Mouse (Mus musculus): ENCODE measurements around the gene Tra2a. TPM values are rescaled to one million over a fixed set of nuclear protein-coding genes. Genes with fewer than 3 reads are reported as not detected.
"Not testable (repeated sequence)": the region's sequence is repeated elsewhere in the genome, so short reads cannot be mapped to it uniquely, and the experiment has no call there.

The Tra2a gene
- polyA plus RNA-seq, 1 experiment from 2014 or later = 121 TPM

DNA sequence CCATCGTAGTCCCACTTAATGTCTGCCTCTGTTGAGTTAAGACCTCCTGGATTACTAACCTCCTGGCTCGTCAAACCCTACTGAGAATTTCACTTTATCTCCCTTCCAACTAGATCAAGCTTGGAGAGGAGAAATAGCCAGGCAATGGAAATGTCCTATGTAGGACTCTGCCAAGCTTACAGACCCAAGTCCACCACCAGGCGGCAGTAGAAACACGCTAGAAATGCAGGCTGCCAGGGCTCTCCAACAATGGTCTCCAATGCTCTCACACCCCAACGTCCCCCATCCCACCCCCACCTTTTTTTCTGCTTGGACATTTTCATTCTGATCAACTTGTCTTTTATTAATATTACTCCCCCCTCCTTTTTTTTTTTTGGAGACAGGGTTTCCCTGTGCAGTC is 5.4 kb upstream of the Tra2a start:
- 27% methylated on average over 5 of the region's 5 CpGs for WGBS
- ATAC-seq (ENCODE audit: low FRiP score, low TSS enrichment) = no peak

DNA sequence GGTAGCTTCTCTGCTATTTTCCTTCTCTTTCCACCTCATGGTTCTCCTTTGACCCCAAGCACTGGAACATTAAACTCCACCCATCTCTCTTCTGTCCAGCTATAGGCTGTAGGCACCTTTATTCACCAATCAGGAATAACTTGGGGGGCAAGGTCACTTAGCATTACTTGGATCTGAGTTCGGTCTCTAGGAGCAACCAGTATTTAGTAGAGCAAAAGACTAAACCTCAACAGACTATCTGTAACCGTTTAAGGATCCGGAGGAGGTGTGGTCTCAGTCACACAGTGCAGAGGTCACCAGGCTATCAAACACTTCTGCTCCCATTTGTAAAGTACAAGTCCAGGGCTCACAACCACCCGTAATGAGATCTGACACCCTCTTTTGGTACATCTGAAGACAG is 3.9 kb upstream of the Tra2a start:
- WGBS = 48% methylated on average over 4 of the region's 4 CpGs
- no peak overlapping the region for H3K4me2 ChIP-seq (replicated peaks; ENCODE audit: low read depth, low read length)
- ATAC-seq (ENCODE audit: low FRiP score, low TSS enrichment) = no peak

More for the DNA sequence above, 5.4 kb upstream of the Tra2a start:
- no peaks in the 10 kb centered on the region for H3K9me3 ChIP-seq (ENCODE audit: low read length)
- H3K4me3 ChIP-seq (ENCODE audit: low read length) = no peak overlapping the region
- H3K27ac ChIP-seq (ENCODE audit: low read length) = no peak overlapping the region
- no peaks in the 10 kb centered on the region for H3K4me1 ChIP-seq (ENCODE audit: insufficient read depth, low read length)
- H3K27me3 ChIP-seq (ENCODE audit: insufficient read depth, low read length) = no peaks in the 10 kb centered on the region
- H3K36me3 ChIP-seq (ENCODE audit: insufficient read depth, low read length) = no peaks in the 10 kb centered on the region
- H3K4me2 ChIP-seq (replicated peaks; ENCODE audit: low read depth, low read length) = no peak overlapping the region
- no peak overlapping the region for H3K9ac ChIP-seq (replicated peaks; ENCODE audit: low read length)

DNA sequence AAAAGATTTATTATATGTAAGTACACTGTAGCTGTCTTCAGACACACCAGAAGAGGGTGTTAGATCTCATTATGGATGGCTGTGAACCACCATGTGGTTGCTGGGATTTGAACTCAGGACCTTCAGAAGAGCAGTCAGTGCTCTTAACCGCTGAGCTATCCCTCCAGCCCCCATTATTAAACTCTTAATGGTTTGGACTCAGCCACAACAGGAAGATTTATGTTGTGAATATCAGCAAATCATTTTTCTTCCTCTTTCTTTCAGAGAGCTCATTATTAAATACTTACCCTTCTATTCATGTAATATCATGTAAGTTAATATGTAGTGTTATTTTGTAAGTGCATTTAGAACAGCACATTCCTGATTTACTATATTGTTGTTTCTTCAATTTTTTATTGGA is 1.4 kb upstream of the Tra2a start:
- WGBS = 96% methylated on average over 1 of the region's 1 CpGs
- H3K4me2 ChIP-seq (replicated peaks; ENCODE audit: low read depth, low read length); H3K27me3 ChIP-seq (ENCODE audit: insufficient read depth, low read length); H3K27ac ChIP-seq (ENCODE audit: low read length); H3K9me3 ChIP-seq (ENCODE audit: low read length); H3K4me3 ChIP-seq (ENCODE audit: low read length); H3K36me3 ChIP-seq (ENCODE audit: insufficient read depth, low read length); ATAC-seq (ENCODE audit: low FRiP score, low TSS enrichment); H3K9ac ChIP-seq (replicated peaks; ENCODE audit: low read length): not testable (repeated sequence)
- peaks cover 15% of the 10 kb centered on the region for H3K4me1 ChIP-seq (ENCODE audit: insufficient read depth, low read length)

More for the DNA sequence above, 3.9 kb upstream of the Tra2a start:
- Histone ChIP-seq H3K27me3 (ENCODE audit: insufficient read depth, low read length) (no peaks in the 10 kb centered on the region), H3K4me3 (ENCODE audit: low read length) (no peak overlapping the region), H3K9me3 (ENCODE audit: low read length) (no peaks in the 10 kb centered on the region), H3K4me1 (ENCODE audit: insufficient read depth, low read length) (no peaks in the 10 kb centered on the region), H3K9ac (replicated peaks; ENCODE audit: low read length) (no peak overlapping the region), H3K36me3 (ENCODE audit: insufficient read depth, low read length) (no peaks in the 10 kb centered on the region), H3K27ac (ENCODE audit: low read length) (no peak overlapping the region)

DNA sequence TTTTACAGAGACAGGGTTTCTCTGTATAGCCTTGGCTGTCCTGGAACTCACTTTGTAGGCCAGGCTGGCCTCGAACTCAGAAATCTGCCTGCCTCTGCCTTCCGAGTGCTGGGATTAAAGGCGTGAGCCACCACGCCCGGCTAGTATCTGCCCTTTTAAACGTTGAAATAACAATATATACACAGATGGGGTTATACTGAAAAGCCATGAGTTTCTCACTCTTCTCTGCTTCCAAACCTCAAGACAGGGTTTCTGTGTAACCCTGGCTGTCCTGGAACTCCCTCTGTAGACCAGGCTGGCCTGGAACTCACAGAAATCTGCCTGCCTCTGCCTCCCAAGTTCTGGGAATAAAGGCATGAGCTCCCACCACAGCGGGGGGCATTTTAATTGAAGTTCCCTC is 613 bp upstream of the Tra2a start:
- peak overlapping the region; percentile 71; the same call in 1 of the 2 replicates for H3K4me2 ChIP-seq (replicated peaks; ENCODE audit: low read depth, low read length)
- H3K27me3 ChIP-seq (ENCODE audit: insufficient read depth, low read length); H3K4me3 ChIP-seq (ENCODE audit: low read length); ATAC-seq (ENCODE audit: low FRiP score, low TSS enrichment); H3K9me3 ChIP-seq (ENCODE audit: low read length); H3K36me3 ChIP-seq (ENCODE audit: insufficient read depth, low read length): not testable (repeated sequence)
- peaks cover 21% of the 10 kb centered on the region for H3K4me1 ChIP-seq (ENCODE audit: insufficient read depth, low read length)
- H3K9ac ChIP-seq (replicated peaks; ENCODE audit: low read length) = peak overlapping the region; percentile 90; the same call in 1 of the 2 replicates
- 93% methylated on average over 7 of the region's 7 CpGs for WGBS
- H3K27ac ChIP-seq (ENCODE audit: low read length) = peak overlapping the region; percentile 98; the same call in 1 of the 2 replicates

DNA sequence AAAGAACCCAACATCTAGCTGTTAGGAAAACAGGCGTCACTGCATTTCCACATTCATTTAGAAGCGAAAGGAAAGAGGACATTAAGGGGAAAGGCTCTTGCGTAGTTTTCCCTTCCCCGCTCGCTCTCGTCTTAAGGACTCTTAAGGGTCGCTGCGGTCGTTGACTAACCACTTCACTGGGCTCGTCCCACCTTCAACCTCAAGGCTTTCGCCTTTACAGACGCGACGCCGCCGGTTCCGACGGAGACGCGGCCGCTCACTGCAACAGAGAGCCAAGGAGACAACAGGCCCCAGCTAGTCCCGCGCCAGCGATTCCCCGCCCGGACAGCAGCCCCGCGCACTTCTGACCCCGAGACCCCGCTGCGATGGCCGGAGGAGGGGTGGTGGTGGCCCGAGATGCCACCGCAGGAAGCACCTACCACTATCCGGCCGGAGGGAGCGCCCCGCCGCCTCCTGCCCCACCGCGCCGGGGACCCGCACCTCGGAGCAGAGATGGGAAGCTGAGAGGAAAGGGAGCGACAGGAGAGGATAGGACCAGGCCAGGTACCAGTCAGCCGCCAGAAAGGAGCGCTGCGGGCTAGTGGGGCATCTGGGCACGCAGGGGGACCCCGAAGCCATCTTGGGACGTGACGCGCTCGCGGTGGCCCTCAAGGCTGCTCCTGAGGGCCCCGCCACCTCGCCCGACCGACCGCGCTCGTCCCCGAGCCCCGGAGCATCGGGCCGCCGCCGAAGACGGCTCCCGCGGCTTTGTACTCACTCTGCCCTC is 569 bp downstream of the Tra2a start:
- H3K27ac ChIP-seq (ENCODE audit: low read length) = peak overlapping the region; percentile 98
- peak; percentile 74 for ATAC-seq (ENCODE audit: low FRiP score, low TSS enrichment)
- H3K9ac ChIP-seq (replicated peaks; ENCODE audit: low read length) = peak overlapping the region; percentile 90
- H3K27me3 ChIP-seq (ENCODE audit: insufficient read depth, low read length) = no peaks in the 10 kb centered on the region
- H3K4me2 ChIP-seq (replicated peaks; ENCODE audit: low read depth, low read length) = peak overlapping the region; percentile 71
- no peaks in the 10 kb centered on the region for H3K9me3 ChIP-seq (ENCODE audit: low read length)
- H3K4me3 ChIP-seq (ENCODE audit: low read length) = peak overlapping the region; percentile 74
- no peaks in the 10 kb centered on the region for H3K36me3 ChIP-seq (ENCODE audit: insufficient read depth, low read length)
- WGBS = under 1% methylated on average over 70 of the region's 71 CpGs
- H3K4me1 ChIP-seq (ENCODE audit: insufficient read depth, low read length) = peaks cover 25% of the 10 kb centered on the region

DNA sequence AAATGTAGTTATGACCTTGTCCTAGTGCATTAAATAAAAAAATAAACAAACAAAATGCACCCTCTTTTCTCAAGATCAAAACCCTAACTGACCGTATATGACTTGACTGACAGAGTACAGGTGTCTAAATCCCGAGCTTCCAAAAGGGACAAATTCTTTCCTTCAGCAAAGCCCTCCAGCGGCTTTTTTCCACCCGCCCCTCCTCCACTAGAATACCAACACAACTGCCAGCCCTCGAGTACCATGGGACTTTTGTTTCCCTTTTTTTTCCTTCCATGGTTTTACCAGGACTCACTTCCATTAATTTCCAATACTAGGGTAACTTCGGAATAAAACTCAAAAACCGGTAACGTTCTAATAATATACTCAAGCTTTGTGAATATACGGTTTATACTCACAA is 1.4 kb downstream of the Tra2a start:
- Histone ChIP-seq H3K4me3 (ENCODE audit: low read length) (peak overlapping the region; percentile 74), H3K9me3 (ENCODE audit: low read length) (no peaks in the 10 kb centered on the region), H3K9ac (replicated peaks; ENCODE audit: low read length) (peak overlapping the region; percentile 90), H3K36me3 (ENCODE audit: insufficient read depth, low read length) (no peaks in the 10 kb centered on the region), H3K27me3 (ENCODE audit: insufficient read depth, low read length) (no peaks in the 10 kb centered on the region), H3K27ac (ENCODE audit: low read length) (no peak overlapping the region), H3K4me1 (ENCODE audit: insufficient read depth, low read length) (peaks cover 30% of the 10 kb centered on the region), H3K4me2 (replicated peaks; ENCODE audit: low read depth, low read length) (peak overlapping the region; percentile 71)
- whole genome bisulfite sequencing = under 1% methylated on average over 9 of the region's 9 CpGs
- no peak for ATAC-seq (ENCODE audit: low FRiP score, low TSS enrichment)

DNA sequence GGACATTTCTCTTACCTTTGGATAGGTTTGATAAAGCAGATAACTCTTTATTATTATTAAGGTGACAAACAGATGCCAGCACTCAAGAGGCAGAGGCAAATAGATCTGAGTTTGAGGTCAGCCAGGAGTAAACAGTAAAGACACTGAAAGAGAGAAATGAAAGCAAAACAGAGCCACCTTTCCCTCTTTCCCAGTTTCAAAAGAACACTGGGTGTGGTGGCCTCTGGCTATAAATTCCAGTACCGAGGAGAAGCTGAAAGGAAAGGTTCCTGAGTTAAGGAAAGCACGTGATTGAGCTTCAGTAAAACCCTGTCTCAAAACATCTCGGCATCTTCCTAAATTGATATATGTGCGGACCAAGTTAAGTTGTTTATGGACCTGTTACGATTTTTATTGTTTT is 4.1 kb downstream of the Tra2a start:
- H3K27me3 ChIP-seq (ENCODE audit: insufficient read depth, low read length) = no peaks in the 10 kb centered on the region
- no peak overlapping the region for H3K4me3 ChIP-seq (ENCODE audit: low read length)
- no peaks in the 10 kb centered on the region for H3K36me3 ChIP-seq (ENCODE audit: insufficient read depth, low read length)
- no peaks in the 10 kb centered on the region for H3K9me3 ChIP-seq (ENCODE audit: low read length)
- no peak overlapping the region for H3K4me2 ChIP-seq (replicated peaks; ENCODE audit: low read depth, low read length)
- no peak overlapping the region for H3K27ac ChIP-seq (ENCODE audit: low read length)
- peaks cover 30% of the 10 kb centered on the region for H3K4me1 ChIP-seq (ENCODE audit: insufficient read depth, low read length)
- 12% methylated on average over 5 of the region's 5 CpGs for WGBS
- ATAC-seq (ENCODE audit: low FRiP score, low TSS enrichment) = no peak
- H3K9ac ChIP-seq (replicated peaks; ENCODE audit: low read length) = no peak overlapping the region

DNA sequence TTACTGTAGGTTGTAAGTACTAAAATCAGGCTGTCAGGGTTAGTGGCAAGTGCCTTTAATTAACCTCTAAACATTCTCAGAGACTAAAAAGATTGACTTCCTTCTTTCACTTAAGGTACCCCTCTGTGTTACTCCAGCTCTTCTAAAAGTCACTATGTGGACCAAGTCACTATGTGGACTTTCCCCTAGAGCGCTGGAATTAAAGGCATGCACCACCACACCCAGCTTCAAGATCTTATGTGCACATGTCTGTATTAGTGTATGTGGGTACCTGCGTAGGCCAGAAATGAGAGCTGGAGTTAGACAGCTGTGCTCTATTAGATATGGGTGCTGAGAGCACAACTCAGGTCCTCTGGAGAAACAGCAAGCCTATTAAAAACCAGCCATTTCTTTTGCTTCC is 6.0 kb downstream of the Tra2a start:
- no peak overlapping the region for H3K4me2 ChIP-seq (replicated peaks; ENCODE audit: low read depth, low read length)
- no peak overlapping the region for H3K4me3 ChIP-seq (ENCODE audit: low read length)
- peaks cover 30% of the 10 kb centered on the region for H3K4me1 ChIP-seq (ENCODE audit: insufficient read depth, low read length)
- no peaks in the 10 kb centered on the region for H3K9me3 ChIP-seq (ENCODE audit: low read length)
- H3K36me3 ChIP-seq (ENCODE audit: insufficient read depth, low read length) = no peaks in the 10 kb centered on the region
- ATAC-seq (ENCODE audit: low FRiP score, low TSS enrichment) = no peak
- H3K27ac ChIP-seq (ENCODE audit: low read length) = no peak overlapping the region
- H3K9ac ChIP-seq (replicated peaks; ENCODE audit: low read length) = no peak overlapping the region
- H3K27me3 ChIP-seq (ENCODE audit: insufficient read depth, low read length) = no peaks in the 10 kb centered on the region
- WGBS = 95% methylated on average over 2 of the region's 2 CpGs

DNA sequence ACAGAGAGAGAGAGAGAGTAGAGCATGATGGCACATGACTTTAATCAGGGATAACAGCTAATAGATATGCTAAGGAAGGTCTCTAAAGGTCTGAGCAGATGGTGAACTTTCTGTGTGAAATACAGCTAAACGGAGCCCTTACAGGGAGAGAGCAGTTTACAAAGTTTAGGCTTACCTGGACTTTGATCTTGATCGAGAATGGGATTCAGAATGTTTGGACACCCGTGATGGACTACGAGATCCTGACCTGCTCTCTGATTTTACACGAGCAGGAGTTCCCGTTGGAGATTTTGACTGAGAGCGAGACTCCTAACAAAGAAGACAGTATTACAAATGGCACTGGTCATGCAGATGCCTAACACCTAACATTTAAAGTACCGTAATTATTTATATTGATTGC is 11.6 kb downstream of the Tra2a start:
- Histone ChIP-seq H3K27me3 (ENCODE audit: insufficient read depth, low read length) (no peaks in the 10 kb centered on the region), H3K9ac (replicated peaks; ENCODE audit: low read length) (no peak overlapping the region), H3K4me3 (ENCODE audit: low read length) (no peak overlapping the region), H3K4me2 (replicated peaks; ENCODE audit: low read depth, low read length) (no peak overlapping the region), H3K36me3 (ENCODE audit: insufficient read depth, low read length) (peaks cover 35% of the 10 kb centered on the region), H3K27ac (ENCODE audit: low read length) (no peak overlapping the region), H3K4me1 (ENCODE audit: insufficient read depth, low read length) (no peaks in the 10 kb centered on the region), H3K9me3 (ENCODE audit: low read length) (no peaks in the 10 kb centered on the region)
- ATAC-seq (ENCODE audit: low FRiP score, low TSS enrichment) = no peak
- 92% methylated on average over 8 of the region's 8 CpGs for WGBS

DNA sequence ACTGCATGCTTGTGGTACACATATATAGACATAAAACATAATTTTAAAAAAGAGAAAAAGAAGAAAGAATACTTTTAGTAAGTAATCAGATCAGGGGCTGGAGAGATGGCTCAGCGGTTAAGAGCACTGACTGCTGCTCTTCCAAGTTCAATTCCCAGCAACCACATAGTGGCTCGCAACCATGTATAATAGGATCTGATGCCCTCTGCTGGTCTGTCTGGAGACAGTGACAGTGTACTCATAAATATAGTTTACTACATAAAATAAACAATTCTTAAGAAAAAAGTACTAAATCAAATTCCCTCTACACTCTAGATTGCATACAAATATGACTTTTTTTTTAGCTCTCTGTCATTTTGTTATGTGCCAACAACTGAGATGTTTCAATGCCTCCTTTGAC is 12.6 kb downstream of the Tra2a start:
- Histone ChIP-seq H3K9ac (replicated peaks; ENCODE audit: low read length) (no peak overlapping the region), H3K4me1 (ENCODE audit: insufficient read depth, low read length) (no peaks in the 10 kb centered on the region), H3K4me2 (replicated peaks; ENCODE audit: low read depth, low read length) (no peak overlapping the region), H3K4me3 (ENCODE audit: low read length) (no peak overlapping the region), H3K27me3 (ENCODE audit: insufficient read depth, low read length) (no peaks in the 10 kb centered on the region), H3K27ac (ENCODE audit: low read length) (no peak overlapping the region), H3K9me3 (ENCODE audit: low read length) (no peaks in the 10 kb centered on the region), H3K36me3 (ENCODE audit: insufficient read depth, low read length) (peaks cover 40% of the 10 kb centered on the region)
- no peak for ATAC-seq (ENCODE audit: low FRiP score, low TSS enrichment)
- WGBS = 94% methylated on average over 2 of the region's 2 CpGs

Measured in kidney, embryonic 16.5 days (tissue).